Mouse (Mus musculus) limb, embryonic 15.5 days (tissue): ENCODE measurements around the gene Fubp1. TPM values are rescaled to one million over a fixed set of nuclear protein-coding genes. Genes with fewer than 3 reads are reported as not detected.

Experiments used
- ATAC-seq: fragments of 200-750 bp; cut with Nextera tagmentation; 2 replicates; pipeline ENCODE4 v1.8.0; 2017; ENCODE audit warnings: low read depth, moderate TSS enrichment; ENCODE audit not compliant: insufficient number of reproducible peaks, low FRiP score, low TSS enrichment
- H3K27ac ChIP-seq: fragments of 300-500 bp; sonication (generic); 2 replicates; pipeline ENCODE4 v1.5.1; 2015; ENCODE audit warnings: moderate library complexity, mild to moderate bottlenecking, inconsistent platforms
- H3K27me3 ChIP-seq: fragments of 300-500 bp; sonication (generic); 2 replicates; pipeline ENCODE4 v1.6.1; 2015; ENCODE audit warnings: inconsistent platforms
- H3K36me3 ChIP-seq: fragments of 300-500 bp; sonication (generic); 2 replicates; pipeline ENCODE4 v1.6.1; 2015; ENCODE audit warnings: inconsistent platforms
- H3K4me1 ChIP-seq: fragments of 300-500 bp; sonication (generic); 2 replicates; pipeline ENCODE4 v1.6.1; 2015; ENCODE audit warnings: inconsistent platforms
- H3K4me2 ChIP-seq: fragments of 300-500 bp; sonication (generic); 2 replicates; pipeline ENCODE4 v1.6.1; 2015; ENCODE audit warnings: mild to moderate bottlenecking, inconsistent platforms
- H3K4me3 ChIP-seq: fragments of 300-500 bp; sonication (generic); 2 replicates; pipeline ENCODE4 v1.5.1; 2015; ENCODE audit warnings: mild to moderate bottlenecking, inconsistent platforms
- H3K9ac ChIP-seq: fragments of 300-500 bp; sonication (generic); 2 replicates; pipeline ENCODE4 v1.6.1; 2015; ENCODE audit warnings: inconsistent platforms
- H3K9me3 ChIP-seq: fragments of 300-500 bp; sonication (generic); 2 replicates; pipeline ENCODE4 v1.6.1; 2016; ENCODE audit warnings: inconsistent platforms
- WGBS: fragments of 180-500 bp; shearing (Covaris S2); methylation state at CpG from one replicate; pipeline ENCODE4 v1.1.7; 2015; 5-methylcytosine and 5-hydroxymethylcytosine counted together
- polyA plus RNA-seq: library from polyadenylated mRNA; unstranded; fragments of >200 nt; fragmentation: Nextera tagmentation; extraction: Ambion mirVana; gene quantifications from 2 replicates; pipeline ENCODE4 v1.2.1, GENCODE M21; 2015

Gene Fubp1
- polyA plus RNA-seq, 1 experiment from 2014 or later = 209 TPM

- Histone ChIP-seq H3K4me2 (peak overlapping the region; percentile 91), H3K27ac (peak overlapping the region; percentile 89), H3K27me3 (0 out of 2 replicates have a peak, but pooled peaks cover 9% of the 10 kb centered on the region), H3K4me3 (peak overlapping the region; percentile 59), H3K4me1 (peaks cover 17% of the 10 kb centered on the region), H3K36me3 (no peaks in the 10 kb centered on the region), H3K9me3 (no peaks in the 10 kb centered on the region), H3K9ac (peak overlapping the region; percentile 62)
- peak; percentile 89 for ATAC-seq
- WGBS = under 1% methylated on average over 51 of the region's 63 CpGs
Measured at GRCm38 (mm10) chr3:152265351-152266035, 55.3 kb downstream of the Fubp1 start.

GRCm38 (mm10) chr3:152266036-152266421 lies 55.8 kb downstream of the Fubp1 start, which contains the start of gene Nexn:
Gene Nexn, minus strand, starts transcription at chr3:152266350.
- Histone ChIP-seq H3K27me3 (0 out of 2 replicates have a peak, but pooled peaks cover 9% of the 10 kb centered on the region), H3K36me3 (no peaks in the 10 kb centered on the region), H3K4me1 (peaks cover 17% of the 10 kb centered on the region), H3K9ac (peak within 1 kb of the TSS; percentile 62), H3K4me2 (peak within 1 kb of the TSS; percentile 91), H3K27ac (peak within 1 kb of the TSS; percentile 89), H3K9me3 (no peaks in the 10 kb centered on the region), H3K4me3 (peak within 1 kb of the TSS; percentile 59)
- peak; percentile 59 for ATAC-seq
- 2% methylated on average over 13 of the region's 13 CpGs for WGBS

- no peaks in the 10 kb centered on the region for H3K36me3 ChIP-seq
- no peak overlapping the region for H3K9ac ChIP-seq
- ATAC-seq = no peak
- WGBS = 87% methylated on average over 14 of the region's 14 CpGs
- H3K4me2 ChIP-seq = no peak overlapping the region
- 0 out of 2 replicates have a peak, but pooled peaks cover 9% of the 10 kb centered on the region for H3K27me3 ChIP-seq
- peaks cover 11% of the 10 kb centered on the region for H3K4me1 ChIP-seq
- no peak overlapping the region for H3K4me3 ChIP-seq
- H3K27ac ChIP-seq = no peak overlapping the region
- no peaks in the 10 kb centered on the region for H3K9me3 ChIP-seq
Measured at GRCm38 (mm10) chr3:152268099-152268498, 57.9 kb downstream of the Fubp1 start.

- Histone ChIP-seq H3K27ac (no peak overlapping the region), H3K4me2 (no peak overlapping the region), H3K9me3 (no peaks in the 10 kb centered on the region), H3K9ac (no peak overlapping the region), H3K36me3 (peaks cover 3% of the 10 kb centered on the region), H3K4me3 (no peak overlapping the region), H3K27me3 (0 out of 2 replicates have a peak, but pooled peaks cover 9% of the 10 kb centered on the region), H3K4me1 (peaks cover 6% of the 10 kb centered on the region)
- ATAC-seq = no peak
- whole genome bisulfite sequencing = 84% methylated on average over 10 of the region's 10 CpGs
Measured at GRCm38 (mm10) chr3:152271071-152271710, 61.0 kb downstream of the Fubp1 start.

GRCm38 (mm10) chr3:152271876-152272275 lies 61.7 kb downstream of the Fubp1 start:
- H3K9ac ChIP-seq = no peak overlapping the region
- no peaks in the 10 kb centered on the region for H3K9me3 ChIP-seq
- H3K36me3 ChIP-seq = peaks cover 9% of the 10 kb centered on the region
- 77% methylated on average over 6 of the region's 6 CpGs for WGBS
- H3K4me2 ChIP-seq = no peak overlapping the region
- no peaks in the 10 kb centered on the region for H3K4me1 ChIP-seq
- H3K4me3 ChIP-seq = no peak overlapping the region
- no peak overlapping the region for H3K27ac ChIP-seq
- 0 out of 2 replicates have a peak, but pooled peaks cover 9% of the 10 kb centered on the region for H3K27me3 ChIP-seq
- ATAC-seq = no peak

GRCm38 (mm10) chr3:152272974-152273685 lies 62.9 kb downstream of the Fubp1 start:
- H3K36me3 ChIP-seq = peaks cover 12% of the 10 kb centered on the region
- H3K4me1 ChIP-seq = no peaks in the 10 kb centered on the region; the same call in 1 of the 2 replicates
- H3K27me3 ChIP-seq = 0 out of 2 replicates have a peak, but pooled peaks cover under 1% of the 10 kb centered on the region
- H3K27ac ChIP-seq = no peak overlapping the region
- WGBS = 82% methylated on average over 20 of the region's 20 CpGs
- no peak overlapping the region for H3K9ac ChIP-seq
- no peaks in the 10 kb centered on the region for H3K9me3 ChIP-seq
- no peak for ATAC-seq
- no peak overlapping the region for H3K4me2 ChIP-seq
- H3K4me3 ChIP-seq = no peak overlapping the region

GRCm38 (mm10) chr3:152275008-152275407 lies 64.8 kb downstream of the Fubp1 start:
- no peaks in the 10 kb centered on the region for H3K27me3 ChIP-seq
- no peak overlapping the region for H3K27ac ChIP-seq
- peaks cover 2% of the 10 kb centered on the region; the same call in 1 of the 2 replicates for H3K4me1 ChIP-seq
- 84% methylated on average over 8 of the region's 8 CpGs for whole genome bisulfite sequencing
- no peak overlapping the region for H3K4me2 ChIP-seq
- no peak for ATAC-seq
- no peak overlapping the region for H3K9ac ChIP-seq
- no peaks in the 10 kb centered on the region for H3K9me3 ChIP-seq
- peaks cover 12% of the 10 kb centered on the region for H3K36me3 ChIP-seq
- H3K4me3 ChIP-seq = no peak overlapping the region

GRCm38 (mm10) chr3:152276935-152277334 lies 66.7 kb downstream of the Fubp1 start:
- Histone ChIP-seq H3K9me3 (no peaks in the 10 kb centered on the region), H3K27ac (no peak overlapping the region), H3K27me3 (no peaks in the 10 kb centered on the region), H3K36me3 (peaks cover 12% of the 10 kb centered on the region), H3K4me3 (no peak overlapping the region), H3K4me1 (peaks cover 2% of the 10 kb centered on the region; the same call in 1 of the 2 replicates), H3K9ac (no peak overlapping the region), H3K4me2 (no peak overlapping the region)
- ATAC-seq = no peak
- 92% methylated on average over 3 of the region's 3 CpGs for WGBS

- no peak overlapping the region for H3K27ac ChIP-seq
- WGBS = 83% methylated on average over 2 of the region's 2 CpGs
- H3K36me3 ChIP-seq = peaks cover 21% of the 10 kb centered on the region
- no peak overlapping the region for H3K4me2 ChIP-seq
- H3K9me3 ChIP-seq = no peaks in the 10 kb centered on the region
- H3K9ac ChIP-seq = no peak overlapping the region
- H3K4me1 ChIP-seq = peaks cover 2% of the 10 kb centered on the region; the same call in 1 of the 2 replicates
- H3K4me3 ChIP-seq = no peak overlapping the region
- H3K27me3 ChIP-seq = no peaks in the 10 kb centered on the region
- ATAC-seq = no peak
Measured at GRCm38 (mm10) chr3:152277912-152278311, 67.7 kb downstream of the Fubp1 start.

GRCm38 (mm10) chr3:152278431-152278830 lies 68.2 kb downstream of the Fubp1 start:
- no peak overlapping the region for H3K4me2 ChIP-seq
- ATAC-seq = no peak
- H3K4me1 ChIP-seq = peaks cover 2% of the 10 kb centered on the region; the same call in 1 of the 2 replicates
- H3K4me3 ChIP-seq = no peak overlapping the region
- 27% methylated on average over 2 of the region's 2 CpGs for WGBS
- no peak overlapping the region for H3K9ac ChIP-seq
- no peaks in the 10 kb centered on the region for H3K9me3 ChIP-seq
- no peak overlapping the region for H3K27ac ChIP-seq
- peaks cover 26% of the 10 kb centered on the region for H3K36me3 ChIP-seq
- no peaks in the 10 kb centered on the region for H3K27me3 ChIP-seq

GRCm38 (mm10) chr3:152282126-152282525 lies 71.9 kb downstream of the Fubp1 start:
- Histone ChIP-seq H3K27me3 (no peaks in the 10 kb centered on the region), H3K36me3 (peaks cover 40% of the 10 kb centered on the region), H3K4me2 (no peak overlapping the region), H3K9ac (no peak overlapping the region), H3K4me3 (no peak overlapping the region), H3K9me3 (no peaks in the 10 kb centered on the region), H3K27ac (no peak overlapping the region), H3K4me1 (peaks cover 2% of the 10 kb centered on the region; the same call in 1 of the 2 replicates)
- 22% methylated on average over 3 of the region's 3 CpGs for WGBS
- ATAC-seq = no peak
